Mouse (Mus musculus): ENCODE measurements around the gene Katnb1. TPM values are rescaled to one million over a fixed set of nuclear protein-coding genes. Genes with fewer than 3 reads are reported as not detected.

Katnb1 gene
- polyA plus RNA-seq, 1 experiment from 2014 or later = 32.4 TPM

DNA sequence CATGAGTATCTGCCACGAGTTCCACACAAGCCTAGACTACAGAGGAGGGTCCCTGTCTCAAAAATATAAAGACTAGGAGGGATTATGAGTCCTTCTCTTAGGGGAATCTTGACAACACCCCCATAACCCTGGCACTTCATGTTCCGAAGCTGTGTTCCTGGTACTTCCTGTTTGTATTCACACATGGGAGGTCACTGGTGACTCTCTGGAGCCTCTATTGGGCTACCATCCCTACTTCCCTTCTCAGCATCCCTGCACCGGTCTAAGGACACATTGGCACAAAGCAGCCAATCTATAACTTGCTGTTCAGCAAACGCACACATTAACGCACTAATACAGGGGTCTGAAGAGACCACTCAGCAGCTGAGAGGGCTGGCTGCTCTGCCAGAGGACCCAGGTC is 51.0 kb downstream of the Katnb1 start:
- Histone ChIP-seq H3K4me3 (ENCODE audit: low read length) (no peak overlapping the region), H3K9ac (ENCODE audit: low read depth, low read length) (no peak overlapping the region), H3K9me3 (ENCODE audit: control insufficient read depth, low read length) (no peaks in the 10 kb centered on the region), H3K36me3 (ENCODE audit: control insufficient read depth, insufficient read depth, low read length) (peaks cover 16% of the 10 kb centered on the region; the same call in 1 of the 2 replicates), H3K27me3 (ENCODE audit: control insufficient read depth, insufficient read depth, low read length) (no peaks in the 10 kb centered on the region), H3K4me2 (replicated peaks; ENCODE audit: low read depth, low read length) (no peak overlapping the region), H3K4me1 (ENCODE audit: control insufficient read depth, insufficient read depth, low read length) (peaks cover 13% of the 10 kb centered on the region; the same call in 1 of the 2 replicates), H3K27ac (ENCODE audit: low read depth, low read length) (no peak overlapping the region)
- ATAC-seq (ENCODE audit: low FRiP score, low TSS enrichment) = no peak
- WGBS = 81% methylated on average over 5 of the region's 5 CpGs

DNA sequence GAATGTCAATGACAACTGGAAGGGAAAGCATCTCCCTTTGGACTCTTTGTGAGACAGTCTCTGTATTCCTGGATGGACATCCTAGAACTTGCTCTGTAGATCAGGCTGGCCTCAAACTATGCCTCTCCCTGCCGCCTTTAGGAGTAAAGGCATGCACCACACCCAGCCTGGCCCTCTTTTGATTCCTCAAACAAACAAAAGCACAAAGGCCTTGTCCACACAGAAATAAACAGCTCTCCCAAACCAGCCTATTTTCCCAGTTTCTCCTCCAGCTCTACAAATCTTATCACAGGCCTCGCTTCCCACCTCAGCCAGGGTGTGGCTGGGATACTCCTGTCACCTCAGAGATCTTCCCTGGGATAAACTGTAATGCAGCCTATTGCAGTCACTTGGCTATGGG is 53.2 kb downstream of the Katnb1 start:
- no peaks in the 10 kb centered on the region for H3K9me3 ChIP-seq (ENCODE audit: control insufficient read depth, low read length)
- peaks cover 17% of the 10 kb centered on the region; the same call in 1 of the 2 replicates for H3K36me3 ChIP-seq (ENCODE audit: control insufficient read depth, insufficient read depth, low read length)
- no peak for ATAC-seq (ENCODE audit: low FRiP score, low TSS enrichment)
- H3K4me1 ChIP-seq (ENCODE audit: control insufficient read depth, insufficient read depth, low read length) = peaks cover 24% of the 10 kb centered on the region
- 91% methylated on average over 2 of the region's 2 CpGs for WGBS
- H3K27me3 ChIP-seq (ENCODE audit: control insufficient read depth, insufficient read depth, low read length) = no peaks in the 10 kb centered on the region
- H3K4me3 ChIP-seq (ENCODE audit: low read length) = no peak overlapping the region
- no peak overlapping the region for H3K4me2 ChIP-seq (replicated peaks; ENCODE audit: low read depth, low read length)
- H3K9ac ChIP-seq (ENCODE audit: low read depth, low read length) = no peak overlapping the region
- H3K27ac ChIP-seq (ENCODE audit: low read depth, low read length) = no peak overlapping the region

DNA sequence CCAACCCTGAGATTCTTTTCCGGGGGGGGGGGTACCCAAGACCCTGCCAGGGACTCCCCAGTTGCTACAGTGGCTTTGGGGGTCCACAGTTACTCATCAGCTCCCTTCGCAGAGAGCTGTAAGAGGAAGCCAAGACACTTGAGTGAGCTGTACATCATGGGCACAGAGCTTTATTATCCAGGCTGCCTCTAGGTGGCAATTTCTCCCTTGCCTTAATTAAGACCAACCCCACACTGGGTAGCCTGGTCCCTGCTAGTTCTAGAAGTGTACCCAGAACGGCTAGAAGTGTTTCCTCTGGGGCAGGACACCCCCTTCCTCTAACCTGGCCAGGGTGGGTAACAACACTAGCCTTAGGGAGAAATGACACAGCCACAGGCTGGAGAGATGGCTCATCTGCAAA is 54.3 kb downstream of the Katnb1 start:
- ATAC-seq (ENCODE audit: low FRiP score, low TSS enrichment) = no peak
- Histone ChIP-seq H3K4me2 (replicated peaks; ENCODE audit: low read depth, low read length) (no peak overlapping the region), H3K4me3 (ENCODE audit: low read length) (no peak overlapping the region), H3K36me3 (ENCODE audit: control insufficient read depth, insufficient read depth, low read length) (peaks cover 17% of the 10 kb centered on the region; the same call in 1 of the 2 replicates), H3K27me3 (ENCODE audit: control insufficient read depth, insufficient read depth, low read length) (no peaks in the 10 kb centered on the region), H3K9ac (ENCODE audit: low read depth, low read length) (no peak overlapping the region), H3K9me3 (ENCODE audit: control insufficient read depth, low read length) (no peaks in the 10 kb centered on the region), H3K27ac (ENCODE audit: low read depth, low read length) (no peak overlapping the region), H3K4me1 (ENCODE audit: control insufficient read depth, insufficient read depth, low read length) (peaks cover 24% of the 10 kb centered on the region)
- 52% methylated on average over 3 of the region's 3 CpGs for WGBS

DNA sequence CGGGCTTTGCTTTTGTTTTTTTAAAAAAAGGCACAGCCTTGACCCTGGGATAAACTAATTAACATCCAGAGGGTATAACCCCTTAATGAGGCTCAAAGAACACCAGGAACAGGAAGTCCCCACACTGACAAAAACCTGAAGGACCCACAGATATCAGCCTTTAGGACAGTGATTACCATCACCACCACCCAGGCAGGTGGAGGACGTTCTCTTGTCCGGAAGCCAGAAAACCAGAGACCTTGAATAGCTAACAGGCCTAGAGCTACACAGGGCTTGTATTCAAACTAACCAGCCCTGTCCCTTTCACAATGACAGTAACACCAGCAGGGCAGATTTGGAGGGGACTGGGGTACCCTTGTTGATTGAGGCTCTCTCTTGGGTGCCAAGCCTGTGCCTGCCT is 55.2 kb downstream of the Katnb1 start:
- ATAC-seq (ENCODE audit: low FRiP score, low TSS enrichment) = no peak
- Histone ChIP-seq H3K27ac (ENCODE audit: low read depth, low read length) (no peak overlapping the region), H3K4me1 (ENCODE audit: control insufficient read depth, insufficient read depth, low read length) (peaks cover 32% of the 10 kb centered on the region), H3K9me3 (ENCODE audit: control insufficient read depth, low read length) (no peaks in the 10 kb centered on the region), H3K9ac (ENCODE audit: low read depth, low read length) (no peak overlapping the region), H3K4me2 (replicated peaks; ENCODE audit: low read depth, low read length) (no peak overlapping the region), H3K27me3 (ENCODE audit: control insufficient read depth, insufficient read depth, low read length) (no peaks in the 10 kb centered on the region), H3K36me3 (ENCODE audit: control insufficient read depth, insufficient read depth, low read length) (peaks cover 17% of the 10 kb centered on the region; the same call in 1 of the 2 replicates), H3K4me3 (ENCODE audit: low read length) (no peak overlapping the region)
- WGBS = 78% methylated on average over 3 of the region's 3 CpGs

DNA sequence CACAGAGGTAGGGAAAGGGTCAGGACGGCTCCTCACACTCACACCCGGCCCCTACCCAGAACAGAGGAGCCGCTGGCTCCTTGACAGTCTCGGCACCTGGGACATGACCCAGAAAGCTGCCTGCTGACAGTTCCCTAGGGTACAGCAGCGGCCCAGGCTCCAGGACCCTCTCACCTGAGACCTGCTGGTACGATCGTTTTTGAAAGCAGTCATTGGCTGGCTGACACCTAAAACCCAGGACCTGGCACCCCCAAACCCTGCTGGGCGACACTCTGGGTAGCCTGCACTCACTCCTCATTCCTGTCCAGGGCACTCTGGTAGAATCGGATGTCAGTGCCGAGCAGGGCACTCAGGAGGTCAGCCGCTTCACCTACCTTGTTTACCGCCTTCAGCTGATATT is 56.2 kb downstream of the Katnb1 start:
- no peaks in the 10 kb centered on the region for H3K27me3 ChIP-seq (ENCODE audit: control insufficient read depth, insufficient read depth, low read length)
- peak overlapping the region; percentile 67 for H3K4me2 ChIP-seq (replicated peaks; ENCODE audit: low read depth, low read length)
- H3K36me3 ChIP-seq (ENCODE audit: control insufficient read depth, insufficient read depth, low read length) = peaks cover 17% of the 10 kb centered on the region; the same call in 1 of the 2 replicates
- peaks cover 37% of the 10 kb centered on the region for H3K4me1 ChIP-seq (ENCODE audit: control insufficient read depth, insufficient read depth, low read length)
- ATAC-seq (ENCODE audit: low FRiP score, low TSS enrichment) = 0 out of 2 replicates have a peak, but pooled peaks have one; percentile 10
- no peaks in the 10 kb centered on the region for H3K9me3 ChIP-seq (ENCODE audit: control insufficient read depth, low read length)
- peak overlapping the region; percentile 32 for H3K4me3 ChIP-seq (ENCODE audit: low read length)
- no peak overlapping the region for H3K27ac ChIP-seq (ENCODE audit: low read depth, low read length)
- WGBS = 25% methylated on average over 12 of the region's 12 CpGs
- H3K9ac ChIP-seq (ENCODE audit: low read depth, low read length) = 0 out of 2 replicates have a peak overlapping the region, but pooled peaks have one; percentile 12

DNA sequence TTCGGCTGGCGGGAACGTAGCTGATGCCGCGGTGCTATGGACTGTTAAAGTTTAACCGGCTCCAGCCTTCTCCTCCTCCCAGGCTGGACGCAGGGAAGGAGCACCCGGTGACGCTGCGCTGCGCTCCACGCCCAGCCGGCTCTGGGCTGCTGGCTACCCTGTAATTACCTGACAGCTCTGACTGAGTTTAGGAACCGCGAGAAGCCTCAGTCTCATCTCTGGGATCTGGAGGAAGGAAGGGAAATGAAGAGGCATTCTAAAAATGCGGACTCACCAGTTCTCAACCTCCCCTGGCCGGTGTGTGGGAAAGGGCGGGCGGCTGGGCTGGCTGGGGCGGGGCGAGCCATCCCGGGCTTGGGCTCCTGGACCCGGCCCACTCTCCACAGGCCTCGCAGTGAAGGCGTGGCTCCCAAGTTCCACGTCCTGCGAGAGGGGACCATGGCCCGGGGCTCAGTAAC is 56.7 kb downstream of the Katnb1 start:
- Histone ChIP-seq H3K4me3 (ENCODE audit: low read length) (peak overlapping the region; percentile 32), H3K9ac (ENCODE audit: low read depth, low read length) (peak overlapping the region; percentile 18; the same call in 1 of the 2 replicates), H3K36me3 (ENCODE audit: control insufficient read depth, insufficient read depth, low read length) (peaks cover 17% of the 10 kb centered on the region; the same call in 1 of the 2 replicates), H3K9me3 (ENCODE audit: control insufficient read depth, low read length) (no peaks in the 10 kb centered on the region), H3K27me3 (ENCODE audit: control insufficient read depth, insufficient read depth, low read length) (no peaks in the 10 kb centered on the region), H3K4me1 (ENCODE audit: control insufficient read depth, insufficient read depth, low read length) (peaks cover 39% of the 10 kb centered on the region), H3K4me2 (replicated peaks; ENCODE audit: low read depth, low read length) (peak overlapping the region; percentile 67), H3K27ac (ENCODE audit: low read depth, low read length) (no peak overlapping the region)
- 3% methylated on average over 28 of the region's 28 CpGs for WGBS
- peak; percentile 50 for ATAC-seq (ENCODE audit: low FRiP score, low TSS enrichment)

DNA sequence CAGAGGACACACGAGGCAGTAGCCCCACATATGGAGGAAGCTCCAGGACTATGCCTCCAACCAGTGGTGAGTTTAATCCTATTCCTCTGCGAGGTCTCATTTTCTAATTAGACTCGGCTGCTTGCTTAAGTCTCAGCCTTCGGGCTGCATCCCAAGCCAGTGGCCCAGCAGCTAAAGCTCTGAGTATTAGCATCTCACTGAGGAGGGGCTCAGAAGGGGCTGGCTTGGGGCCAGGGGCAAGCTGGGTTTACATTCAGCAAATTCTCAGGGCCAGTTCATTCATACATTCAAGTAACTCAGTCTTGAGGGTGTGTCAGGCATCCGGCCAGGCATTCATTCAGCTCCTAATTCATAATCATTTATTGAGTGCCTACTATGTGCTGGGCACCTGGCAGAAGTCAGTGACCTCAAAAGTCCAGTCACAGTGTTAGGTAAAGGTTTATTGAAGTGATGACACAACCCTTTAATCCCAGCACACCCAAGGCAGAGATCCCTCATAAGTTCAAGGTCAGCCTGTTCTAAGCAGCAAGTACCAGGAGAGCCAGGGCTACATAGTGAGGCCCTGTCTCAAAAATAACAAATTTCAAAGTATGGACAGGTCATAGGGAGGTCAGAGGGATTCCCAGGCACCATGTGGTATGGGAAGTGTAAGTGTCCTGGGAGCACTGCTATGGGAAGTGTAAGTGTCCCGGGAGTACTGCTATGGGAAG is 57.5 kb downstream of the Katnb1 start:
- Histone ChIP-seq H3K4me1 (ENCODE audit: control insufficient read depth, insufficient read depth, low read length) (peaks cover 47% of the 10 kb centered on the region), H3K27ac (ENCODE audit: low read depth, low read length) (no peak overlapping the region), H3K9me3 (ENCODE audit: control insufficient read depth, low read length) (no peaks in the 10 kb centered on the region), H3K9ac (ENCODE audit: low read depth, low read length) (peak overlapping the region; percentile 18; the same call in 1 of the 2 replicates), H3K27me3 (ENCODE audit: control insufficient read depth, insufficient read depth, low read length) (no peaks in the 10 kb centered on the region), H3K4me3 (ENCODE audit: low read length) (peak overlapping the region; percentile 32; the same call in 1 of the 2 replicates), H3K36me3 (ENCODE audit: control insufficient read depth, insufficient read depth, low read length) (peaks cover 11% of the 10 kb centered on the region; the same call in 1 of the 2 replicates), H3K4me2 (replicated peaks; ENCODE audit: low read depth, low read length) (peak overlapping the region; percentile 67)
- ATAC-seq (ENCODE audit: low FRiP score, low TSS enrichment) = no peak
- 30% methylated on average over 6 of the region's 6 CpGs for WGBS

DNA sequence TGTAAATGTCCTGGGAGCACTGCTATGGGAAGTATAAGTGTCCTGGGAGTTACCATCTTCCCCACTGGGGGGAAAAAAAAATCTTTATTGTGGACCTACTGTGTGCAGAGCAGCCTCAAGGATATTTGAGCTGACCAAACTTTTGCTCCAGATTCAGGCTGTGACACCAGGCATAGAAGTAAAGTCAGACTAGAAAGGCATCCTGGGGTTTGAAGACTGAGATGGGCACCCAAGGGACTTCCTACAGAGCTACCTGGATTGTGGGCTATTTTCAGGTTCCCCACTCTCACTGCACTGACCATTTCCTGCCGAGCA is 58.0 kb downstream of the Katnb1 start:
- WGBS = 40% methylated on average over 1 of the region's 1 CpGs

DNA sequence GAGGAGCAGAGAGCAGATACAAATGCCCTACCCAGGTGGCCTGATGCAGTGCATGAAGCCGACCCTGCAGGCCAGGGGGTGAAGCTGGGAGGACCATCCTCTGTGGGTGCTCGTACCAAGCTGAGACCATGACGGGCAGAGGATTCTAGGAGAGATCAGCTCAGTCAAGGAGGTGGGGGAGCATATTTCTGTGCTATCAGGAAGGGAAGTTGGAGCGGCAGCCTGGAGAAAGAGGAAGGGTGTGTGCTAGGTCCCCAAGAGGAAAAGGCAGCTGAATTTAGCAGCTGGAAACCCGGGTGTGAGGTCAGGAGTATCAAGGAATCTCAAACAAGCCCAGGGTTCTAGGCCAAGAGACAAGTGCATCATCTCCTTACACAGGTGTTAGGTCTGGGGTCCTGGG is 59.6 kb downstream of the Katnb1 start:
- H3K4me2 ChIP-seq (replicated peaks; ENCODE audit: low read depth, low read length) = no peak overlapping the region
- no peak overlapping the region for H3K4me3 ChIP-seq (ENCODE audit: low read length)
- peaks cover 48% of the 10 kb centered on the region for H3K4me1 ChIP-seq (ENCODE audit: control insufficient read depth, insufficient read depth, low read length)
- no peaks in the 10 kb centered on the region for H3K9me3 ChIP-seq (ENCODE audit: control insufficient read depth, low read length)
- no peaks in the 10 kb centered on the region for H3K27me3 ChIP-seq (ENCODE audit: control insufficient read depth, insufficient read depth, low read length)
- no peak overlapping the region for H3K9ac ChIP-seq (ENCODE audit: low read depth, low read length)
- 70% methylated on average over 5 of the region's 5 CpGs for WGBS
- H3K27ac ChIP-seq (ENCODE audit: low read depth, low read length) = no peak overlapping the region
- ATAC-seq (ENCODE audit: low FRiP score, low TSS enrichment) = no peak
- H3K36me3 ChIP-seq (ENCODE audit: control insufficient read depth, insufficient read depth, low read length) = peaks cover 3% of the 10 kb centered on the region; the same call in 1 of the 2 replicates

More for the DNA sequence above, 58.0 kb downstream of the Katnb1 start:
- no peak overlapping the region for H3K27ac ChIP-seq (ENCODE audit: low read depth, low read length)
- H3K9me3 ChIP-seq (ENCODE audit: control insufficient read depth, low read length) = no peaks in the 10 kb centered on the region
- peaks cover 48% of the 10 kb centered on the region for H3K4me1 ChIP-seq (ENCODE audit: control insufficient read depth, insufficient read depth, low read length)
- H3K4me3 ChIP-seq (ENCODE audit: low read length) = no peak overlapping the region
- no peak overlapping the region for H3K9ac ChIP-seq (ENCODE audit: low read depth, low read length)
- no peak for ATAC-seq (ENCODE audit: low FRiP score, low TSS enrichment)
- no peaks in the 10 kb centered on the region for H3K27me3 ChIP-seq (ENCODE audit: control insufficient read depth, insufficient read depth, low read length)
- peaks cover 11% of the 10 kb centered on the region; the same call in 1 of the 2 replicates for H3K36me3 ChIP-seq (ENCODE audit: control insufficient read depth, insufficient read depth, low read length)
- H3K4me2 ChIP-seq (replicated peaks; ENCODE audit: low read depth, low read length) = no peak overlapping the region
